Mouse (Mus musculus) heart, postnatal 10 days (tissue): Measurements from ENCODE around the gene Rapgef1. TPM values are rescaled to one million over a fixed set of nuclear protein-coding genes. Genes with fewer than 3 reads are reported as not detected.
"Not testable (repeated sequence)": the region's sequence is repeated elsewhere in the genome, so short reads cannot be mapped to it uniquely, and the experiment has no call there.

ENCODE experiments used
- DNase-seq, 2 experiments: peaks; one replicate each; pipeline ENCODE4 v3.0.0; 2021
- intact Hi-C: fragments of 180-260 bp; cut with DNase I; formaldehyde crosslinking; loops from one replicate; pipeline ENCODE4 v1.15.1; 2025
- total RNA-seq, 2 experiments: library from RNA; stranded (reverse); gene quantifications; 2 replicates each; pipeline ENCODE4 v1.2.3; 2021

The Rapgef1 gene
- total RNA-seq, 2 experiments from 2014 or later: 92.7 to 102 TPM

GRCm38 (mm10) chr2:29771611-29772461 is 152.3 kb downstream of the Rapgef1 start:
- DNase-seq: no peak
- intact Hi-C loops: no loop called here

GRCm38 (mm10) chr2:29773323-29773722 is 153.8 kb downstream of the Rapgef1 start:
- intact Hi-C loops: no loop called here
- DNase-seq: no peak

- DNase-seq, intact Hi-C loops: not testable (repeated sequence)
These were observed 161.7 kb downstream of the Rapgef1 start for GRCm38 (mm10) chr2:29781256-29781655.

- no peak for DNase-seq
- intact Hi-C loops: no loop called here
These were observed 164.8 kb downstream of the Rapgef1 start for GRCm38 (mm10) chr2:29784290-29784689.

- intact Hi-C loops: no loop called here
These were observed 167.8 kb downstream of the Rapgef1 start, which contains the start of gene Coq4 for GRCm38 (mm10) chr2:29787104-29787917. Gene Coq4 (plus strand): TSS chr2:29787493.

GRCm38 (mm10) chr2:29787937-29788681 is 168.6 kb downstream of the Rapgef1 start, which contains the start of gene Trub2:
Gene Trub2 (minus strand): TSS chr2:29788502.
- intact Hi-C loops: no loop called here
- DNase-seq: peak; percentile 87 to 89

More at GRCm38 (mm10) chr2:29787104-29787917, 167.8 kb downstream of the Rapgef1 start, which contains the start of gene Coq4:
- peak; percentile 95 for DNase-seq

Other genes with a start within 250 kb of the Rapgef1 start
- not detected for gene Gm13420, start 132.0 kb downstream of the Rapgef1 start, total RNA-seq
- gene Gm13547, start 139.6 kb downstream of the Rapgef1 start, total RNA-seq: not detected
- 10 to 100 TPM; 14.3 to 17.5 TPM for gene Coq4, start 167.8 kb downstream of the Rapgef1 start, total RNA-seq
- 10 to 100 TPM; 37.2 to 37.4 TPM for gene Trub2, start 168.8 kb downstream of the Rapgef1 start, total RNA-seq
- gene Slc27a4, start 182.9 kb downstream of the Rapgef1 start, total RNA-seq: 10 to 100 TPM; 21.4 to 22.4 TPM
- 10 to 100 TPM; 36.5 to 40.4 TPM for gene Urm1, start 200.4 kb downstream of the Rapgef1 start, total RNA-seq
- 10 to 100 TPM; 13.0 to 13.9 TPM for gene Cercam, start 249.4 kb downstream of the Rapgef1 start, total RNA-seq